Mouse (Mus musculus): ENCODE measurements around the gene Zfpm1.

Zfpm1 gene

DNA sequence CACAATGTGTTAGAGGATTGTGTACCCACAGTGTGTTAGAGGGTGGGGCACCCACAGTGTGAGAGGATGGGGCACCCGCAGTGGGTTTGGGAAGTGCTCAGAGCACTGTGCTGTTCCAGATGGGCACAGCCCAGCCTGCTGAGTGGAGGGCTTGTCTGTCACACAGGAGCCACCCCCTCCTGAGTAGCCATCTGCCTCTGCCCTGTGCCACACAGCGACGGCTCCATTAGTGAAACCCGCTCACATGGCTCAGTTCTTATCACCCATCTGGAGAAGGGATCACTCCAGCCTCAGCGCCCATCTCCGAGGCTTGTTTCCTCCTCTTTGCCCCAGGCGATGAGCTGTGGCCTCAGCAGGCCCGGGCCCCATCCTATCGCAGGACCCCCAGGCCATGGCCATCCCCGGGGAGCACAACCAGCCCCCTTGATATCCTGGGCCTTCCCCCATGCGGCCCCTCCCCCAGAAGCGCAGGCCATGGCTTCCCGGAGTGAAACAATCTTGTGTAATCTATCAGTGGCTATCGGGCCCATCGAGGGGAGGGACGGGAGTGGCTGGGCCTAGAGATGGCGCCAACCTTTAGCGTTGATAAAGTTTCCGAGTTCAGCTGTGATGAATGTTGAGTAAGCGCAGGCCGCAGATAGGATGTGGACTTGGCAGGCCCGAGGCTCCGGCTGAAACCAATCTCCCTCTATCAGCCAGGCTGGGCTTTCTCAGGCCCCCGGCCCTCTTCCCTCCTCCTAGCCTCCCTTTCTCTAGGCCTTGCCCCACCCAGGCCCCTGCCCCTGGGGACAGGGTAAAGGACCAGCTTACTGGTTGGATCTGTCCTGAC, 14.4 kb downstream of the Zfpm1 start:
- no peak for DNase-seq (ENCODE audit: low spot score in 2 of 2)

DNA sequence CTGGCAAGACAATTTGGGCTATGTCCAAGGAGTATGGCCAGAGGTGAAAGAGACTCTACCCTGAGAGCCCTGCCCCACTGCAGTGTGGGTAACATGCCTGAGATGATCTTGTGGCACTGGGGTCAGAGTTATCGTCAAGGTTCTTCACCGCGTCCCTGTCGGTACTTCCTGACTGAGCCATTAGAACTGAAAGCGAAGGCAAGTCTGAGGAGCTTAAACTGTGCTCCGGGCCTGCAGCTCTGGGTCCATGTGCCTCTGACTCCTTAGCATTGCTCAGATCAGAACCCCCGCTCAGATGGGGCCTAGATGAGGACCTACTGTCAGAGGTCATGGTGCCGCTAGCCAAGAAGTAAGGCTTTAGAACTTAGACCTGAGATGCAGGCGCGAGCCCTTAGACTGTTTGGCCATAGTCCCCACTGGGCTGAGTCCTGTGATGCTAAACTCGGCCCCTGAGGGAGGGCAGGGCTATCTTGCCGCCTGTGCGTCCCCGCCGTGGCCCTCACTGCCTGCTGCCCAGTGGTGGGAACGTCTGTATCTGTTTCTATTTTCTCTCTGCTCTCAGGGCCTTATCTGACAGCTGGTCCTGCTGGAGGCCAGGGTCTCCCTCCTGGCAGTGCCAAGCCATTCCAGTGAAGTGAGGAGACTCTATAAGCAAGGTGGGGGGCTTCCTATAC, 17.8 kb downstream of the Zfpm1 start:
- no peak for DNase-seq (ENCODE audit: low spot score in 2 of 2)

DNA sequence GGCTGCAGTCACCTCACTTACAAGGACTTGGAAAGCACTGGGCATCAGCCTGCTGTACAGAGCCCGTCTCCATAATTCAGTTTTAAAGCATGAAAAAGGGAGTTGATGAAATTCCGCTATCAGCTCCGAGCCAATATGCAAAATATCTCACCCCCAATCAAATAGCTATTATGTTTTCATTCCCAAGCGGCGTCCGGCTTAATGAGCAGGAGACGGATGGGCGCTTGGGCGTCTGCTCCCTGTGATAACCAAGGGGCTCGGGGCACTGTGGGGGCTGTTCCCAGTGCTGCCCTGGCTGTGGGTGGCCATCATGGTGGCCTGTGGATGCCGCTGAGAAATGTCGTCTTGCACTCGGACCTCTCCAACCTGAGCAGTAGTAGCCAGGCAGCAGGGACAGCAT, 19.1 kb downstream of the Zfpm1 start:
- no peak for DNase-seq (ENCODE audit: low spot score in 2 of 2)

DNA sequence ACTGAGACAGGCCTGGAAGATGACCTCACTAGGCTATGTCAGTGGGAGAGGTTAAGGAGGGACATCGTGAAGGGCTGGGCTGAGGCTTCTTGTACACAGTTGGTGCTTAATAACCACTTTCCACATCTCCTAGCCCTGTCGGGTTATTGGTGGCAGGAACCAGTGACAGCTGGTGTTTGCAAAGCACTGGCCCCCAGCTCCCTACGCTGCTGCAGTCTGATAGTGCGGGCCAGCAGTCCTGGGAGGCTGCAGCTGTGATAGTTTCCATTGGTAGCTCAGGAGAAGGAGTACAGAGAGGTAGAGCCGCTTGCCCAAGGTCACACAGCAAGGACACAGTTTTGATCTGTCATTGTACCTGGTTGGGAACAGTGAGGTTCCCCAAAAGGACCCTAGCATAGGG, 19.9 kb downstream of the Zfpm1 start:
- DNase-seq (ENCODE audit: low spot score in 2 of 2) = no peak

DNA sequence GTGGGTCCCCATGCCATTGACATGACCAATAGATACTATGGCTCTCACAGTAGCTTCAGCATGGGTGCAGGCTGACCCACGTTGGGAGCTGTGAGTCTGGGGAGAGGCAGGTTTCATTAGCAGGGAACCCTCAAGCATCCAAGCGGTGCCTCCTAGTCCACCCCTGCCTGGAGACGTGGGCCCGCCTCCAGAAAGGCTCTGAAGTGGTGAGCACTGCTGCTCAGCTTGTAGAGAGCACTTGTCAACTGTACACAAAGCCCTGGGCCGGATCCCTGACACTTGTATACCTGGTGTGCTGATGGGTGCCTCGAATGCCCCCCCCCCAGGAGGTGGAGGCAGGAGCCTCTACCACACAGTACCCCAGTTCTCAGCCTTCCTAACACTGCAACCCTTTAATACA, 21.5 kb downstream of the Zfpm1 start:
- DNase-seq (ENCODE audit: low spot score in 2 of 2) = no peak

DNA sequence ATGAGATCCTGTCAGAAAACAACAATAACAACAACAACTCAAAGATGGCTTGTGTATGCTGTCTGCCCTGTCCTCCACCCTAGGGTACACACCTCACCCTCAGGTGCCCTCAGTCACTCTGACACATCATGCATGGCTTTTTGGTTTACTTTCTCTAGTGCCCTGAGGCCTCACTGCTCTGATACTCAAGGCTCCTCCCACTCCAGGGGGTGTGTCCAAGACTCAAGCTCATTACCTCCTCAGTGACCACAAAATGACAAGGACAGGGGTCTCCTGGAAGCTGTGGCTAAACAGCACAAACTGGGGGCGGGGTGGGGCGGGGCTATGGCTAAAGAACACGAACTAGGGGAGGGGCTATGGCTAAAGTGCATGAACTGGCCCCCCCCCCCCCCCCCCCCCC, 22.1 kb downstream of the Zfpm1 start:
- DNase-seq (ENCODE audit: low spot score in 2 of 2) = no peak

DNA sequence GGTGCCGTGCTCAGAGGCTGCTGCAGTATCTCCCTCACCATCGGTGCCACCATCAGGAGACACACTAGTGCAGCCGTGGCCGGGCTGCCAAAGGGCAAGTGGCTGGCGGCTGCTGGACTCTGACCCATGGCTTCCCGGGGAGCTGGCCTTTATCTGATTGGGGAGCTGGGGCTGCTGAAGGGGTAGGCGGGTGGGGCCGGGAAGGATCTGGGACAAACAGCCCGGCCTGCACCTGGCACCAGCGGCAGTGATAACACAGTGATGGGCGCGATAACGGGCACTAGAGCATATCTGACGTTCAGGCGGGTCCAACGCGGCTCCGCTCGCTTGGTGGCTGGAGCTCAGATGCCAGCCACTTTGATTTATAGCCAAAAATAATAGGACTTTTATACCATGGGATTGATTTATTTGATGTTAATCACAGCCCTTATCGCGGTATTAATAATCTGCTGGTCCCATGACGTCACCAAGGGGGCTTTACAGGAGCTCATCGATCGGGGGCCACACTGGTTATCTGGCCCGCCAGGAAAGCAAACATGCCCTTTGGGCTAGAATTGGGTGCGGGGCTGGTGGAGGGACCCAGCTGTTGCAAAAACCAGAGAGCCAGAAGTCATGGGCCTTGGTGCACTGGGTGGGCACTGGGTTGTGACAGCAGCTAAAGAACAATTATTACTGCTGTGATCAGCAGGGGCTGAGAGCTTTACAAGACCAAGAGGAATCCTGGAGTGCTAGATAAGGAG, 24.9 kb downstream of the Zfpm1 start:
- DNase-seq (ENCODE audit: low spot score in 2 of 2) = no peak

DNA sequence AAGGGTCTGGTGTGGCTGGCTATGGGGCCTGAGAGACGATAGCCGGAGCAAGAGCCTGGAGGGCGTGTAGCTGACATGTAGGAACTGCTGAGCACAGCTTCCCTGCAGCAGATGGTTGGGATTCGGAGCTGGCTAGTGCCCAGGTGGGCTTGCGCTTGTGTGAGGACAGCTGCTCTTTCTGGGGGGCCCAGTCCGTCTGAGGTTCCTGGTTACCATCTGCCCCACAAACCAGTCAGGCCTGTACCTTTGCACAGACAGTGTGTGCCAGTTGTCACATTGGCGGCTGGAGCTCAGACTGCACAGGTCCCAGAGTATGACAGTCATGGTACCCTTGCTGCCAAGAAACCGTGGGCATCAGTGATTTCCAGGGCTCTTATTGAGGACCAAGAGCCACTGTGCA, 25.9 kb downstream of the Zfpm1 start:
- no peak for DNase-seq (ENCODE audit: low spot score in 2 of 2)

DNA sequence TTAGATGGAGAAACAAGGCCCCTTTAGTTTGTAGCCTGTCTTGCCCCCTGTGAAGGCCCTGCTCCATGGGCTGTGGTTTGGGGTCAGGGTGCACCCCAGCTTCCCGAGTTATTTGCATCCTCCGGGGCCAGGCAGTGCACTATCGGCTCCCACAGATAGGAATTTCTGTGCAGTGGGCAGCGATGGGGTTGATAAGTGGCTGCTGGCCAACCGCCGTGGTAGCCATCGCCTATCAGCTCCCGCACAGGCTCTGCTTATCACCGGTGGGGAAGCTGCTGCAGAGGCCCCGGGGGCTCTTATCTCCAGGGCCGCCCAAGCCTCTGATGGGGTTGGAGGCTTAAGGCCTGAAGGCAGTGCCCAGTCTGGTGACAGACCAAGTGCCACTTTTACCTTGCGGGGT, 27.3 kb downstream of the Zfpm1 start:
- no peak for DNase-seq (ENCODE audit: low spot score in 2 of 2)

DNA sequence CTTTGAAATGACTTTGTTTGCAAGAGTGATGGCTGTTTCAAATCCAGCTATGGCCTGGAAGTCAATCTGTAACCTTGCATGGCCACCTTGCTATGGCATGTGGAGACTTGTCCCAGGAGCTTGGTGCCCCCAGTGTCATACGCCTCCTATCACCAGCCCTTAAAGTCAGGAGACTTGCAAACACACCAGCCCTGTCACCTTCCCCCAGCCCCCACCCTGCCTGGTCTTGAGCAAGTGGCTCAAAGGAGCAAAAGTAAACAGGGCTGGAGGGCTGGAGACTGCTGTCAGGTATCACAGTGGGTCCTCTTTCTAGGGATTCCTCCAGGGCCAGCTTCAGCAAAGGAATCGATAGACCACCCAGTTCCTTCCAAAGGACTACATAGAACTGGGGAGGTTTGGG, 29.2 kb downstream of the Zfpm1 start:
- DNase-seq (ENCODE audit: low spot score in 2 of 2) = no peak

DNA sequence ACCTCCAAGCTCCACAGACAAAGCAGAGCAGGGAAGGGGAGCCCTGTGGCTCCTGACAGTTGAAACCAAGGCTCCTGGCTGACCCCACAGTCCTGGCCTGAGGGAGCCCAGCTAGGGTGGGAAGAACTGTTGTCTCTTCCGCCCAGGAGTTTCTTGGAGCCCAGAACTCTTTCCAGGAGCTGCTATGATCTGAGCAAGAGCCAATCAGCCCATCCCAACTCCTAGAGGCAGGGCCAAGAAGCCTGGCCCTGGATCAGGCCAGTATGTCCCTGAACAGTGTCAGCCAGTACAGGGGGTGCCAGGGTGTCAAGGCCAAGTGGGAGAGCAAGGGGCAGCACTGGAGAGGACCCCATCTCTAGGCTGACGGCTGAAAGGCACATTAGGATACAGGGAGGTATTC, 30.6 kb downstream of the Zfpm1 start:
- DNase-seq (ENCODE audit: low spot score in 2 of 2) = no peak

DNA sequence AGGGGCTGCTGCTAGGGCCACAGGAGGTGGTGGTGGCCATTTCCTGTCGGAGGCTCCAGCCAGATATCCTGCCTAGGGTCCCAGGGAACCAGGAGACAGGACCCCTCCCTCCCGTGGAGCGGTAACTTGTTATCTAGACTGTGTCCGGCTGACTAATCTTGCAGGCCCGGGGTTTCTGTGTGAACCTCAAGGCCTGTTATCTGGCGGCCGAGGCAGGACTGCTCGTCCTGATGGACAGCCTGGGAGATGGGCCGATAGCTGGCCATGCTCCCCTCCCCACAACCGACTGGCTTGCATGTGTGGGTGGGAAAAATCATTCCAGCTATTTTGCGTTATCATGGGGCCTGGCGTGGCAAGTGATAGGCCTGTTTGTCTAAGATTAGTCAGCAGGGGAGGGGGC, 31.4 kb downstream of the Zfpm1 start:
- no peak for DNase-seq (ENCODE audit: low spot score in 2 of 2)

DNA sequence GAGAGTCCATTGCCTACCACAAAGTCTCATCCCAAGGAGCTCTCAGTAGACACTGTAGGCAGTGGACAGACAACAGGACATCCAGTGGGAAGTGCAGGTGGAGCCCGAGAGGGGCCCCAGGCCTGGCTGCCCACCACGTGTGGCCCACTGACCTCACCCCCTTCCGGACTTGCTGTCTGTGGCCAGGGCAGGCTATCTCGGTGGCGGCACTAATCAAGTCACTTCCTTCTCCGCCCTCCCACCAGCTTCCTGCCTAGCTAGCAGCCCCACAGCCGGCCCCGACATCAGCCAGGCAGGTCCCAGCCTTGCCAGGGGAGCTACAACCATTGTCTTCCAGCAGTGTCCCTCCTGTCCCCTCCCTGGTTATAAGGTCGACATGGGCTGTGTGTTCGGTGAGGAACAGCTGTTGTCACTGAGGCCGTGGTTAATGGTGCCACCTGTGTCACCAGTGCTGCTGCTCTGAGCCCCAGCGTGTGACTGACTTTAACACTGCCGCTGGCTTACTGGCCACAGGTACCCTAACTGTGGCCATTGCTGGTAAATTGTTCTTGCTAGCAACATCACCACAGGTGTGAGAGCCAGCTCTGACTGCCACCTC, 33.1 kb downstream of the Zfpm1 start:
- DNase-seq (ENCODE audit: low spot score in 2 of 2) = no peak

DNA sequence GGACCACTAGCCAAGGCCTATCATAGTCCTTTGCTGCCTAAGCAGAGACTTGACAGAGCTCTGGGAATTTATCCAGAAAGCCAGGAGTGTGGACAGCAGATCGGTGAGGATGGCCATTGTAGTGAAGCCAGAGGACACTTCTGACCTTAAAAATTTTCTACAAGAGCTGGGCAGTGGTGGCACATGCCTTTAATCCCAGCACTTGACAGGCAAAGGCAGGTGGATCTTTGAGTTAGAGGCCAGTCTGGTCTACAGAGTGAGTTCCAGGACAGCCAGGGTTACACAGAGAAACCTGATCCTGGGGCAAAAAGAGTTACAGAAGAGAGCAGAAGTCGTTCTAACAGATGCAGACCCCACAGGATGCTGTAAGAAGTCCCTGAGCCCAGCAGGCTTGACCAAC, 34.5 kb downstream of the Zfpm1 start:
- no peak for DNase-seq (ENCODE audit: low spot score in 2 of 2)

DNA sequence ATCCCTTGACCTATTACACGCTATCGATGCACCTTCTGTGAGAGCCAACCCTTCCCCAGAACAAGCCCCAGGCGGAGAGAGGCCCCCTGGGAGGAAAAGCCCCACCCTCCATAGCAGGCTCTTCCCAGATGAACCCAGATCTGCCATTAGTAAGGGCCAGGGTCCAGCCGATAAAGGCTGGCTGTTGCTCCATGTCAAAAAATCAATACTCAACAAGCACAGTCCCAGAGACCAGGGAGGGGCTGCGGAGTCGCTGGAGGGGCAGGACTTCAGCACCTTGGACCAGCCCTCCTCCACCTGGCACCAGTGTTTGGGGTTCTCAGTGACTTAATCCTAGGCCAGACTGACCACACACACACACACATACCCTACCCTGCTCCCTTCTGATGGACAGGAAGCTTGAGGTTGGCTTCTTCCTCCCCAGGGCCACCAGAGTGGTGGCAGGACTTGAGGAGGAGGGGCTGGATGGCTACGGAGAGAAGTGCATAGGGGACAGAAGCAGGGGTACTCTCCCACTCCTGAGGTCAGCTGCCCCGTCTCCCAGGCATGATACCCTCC, 36.1 kb downstream of the Zfpm1 start:
- DNase-seq (ENCODE audit: low spot score in 2 of 2) = no peak

DNA sequence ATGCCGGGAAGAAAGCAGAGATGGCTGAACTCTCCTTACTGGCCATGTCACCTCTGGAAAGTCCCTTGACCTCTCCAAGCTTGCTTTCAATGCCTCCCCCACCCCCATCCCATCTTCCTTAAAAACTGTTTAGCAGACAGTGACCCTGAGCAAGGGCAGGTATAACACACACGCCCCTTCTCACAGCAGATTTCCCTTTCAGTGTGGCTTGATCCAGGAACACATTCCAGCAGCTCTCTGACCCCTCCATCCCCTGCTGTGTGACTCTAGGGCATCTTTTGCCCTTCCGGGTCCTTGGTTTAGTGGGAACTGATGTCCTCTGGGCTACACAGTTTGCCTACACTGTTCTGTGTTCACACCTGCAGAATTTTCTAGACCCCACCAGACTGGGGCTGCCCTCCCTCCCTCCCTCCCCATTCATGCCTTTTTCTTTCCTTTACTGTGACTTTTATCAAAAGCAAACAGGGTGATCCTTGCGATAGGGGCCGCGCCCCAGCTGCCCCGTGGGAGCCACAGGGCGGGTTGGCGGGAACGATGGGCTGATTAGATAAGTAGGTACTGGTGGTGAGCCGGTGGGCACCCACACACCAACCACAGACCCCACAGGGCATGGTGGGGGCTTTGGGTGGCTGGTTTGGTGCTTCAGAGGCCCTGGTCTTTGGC, 37.2 kb downstream of the Zfpm1 start:
- DNase-seq (ENCODE audit: low spot score in 2 of 2) = no peak

DNA sequence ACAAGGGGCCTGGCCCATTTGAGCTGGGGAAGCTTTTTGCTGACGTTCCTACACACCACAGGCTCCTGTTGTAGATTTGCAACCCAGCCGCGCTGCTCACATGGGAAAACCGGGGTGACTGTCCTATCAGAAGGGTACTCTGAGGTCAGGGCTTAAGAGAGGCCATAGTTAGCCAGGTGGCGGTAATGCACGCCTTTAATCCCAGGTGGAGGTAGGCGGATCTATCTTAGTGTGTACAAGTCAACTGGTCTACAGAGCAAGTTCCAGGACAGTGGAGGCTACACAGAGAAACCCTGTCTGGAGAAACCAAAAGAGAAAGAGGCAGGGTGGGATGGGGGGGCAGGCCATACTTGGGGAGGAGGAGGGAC, 37.8 kb downstream of the Zfpm1 start:
- DNase-seq (ENCODE audit: low spot score in 2 of 2) = no peak

DNA sequence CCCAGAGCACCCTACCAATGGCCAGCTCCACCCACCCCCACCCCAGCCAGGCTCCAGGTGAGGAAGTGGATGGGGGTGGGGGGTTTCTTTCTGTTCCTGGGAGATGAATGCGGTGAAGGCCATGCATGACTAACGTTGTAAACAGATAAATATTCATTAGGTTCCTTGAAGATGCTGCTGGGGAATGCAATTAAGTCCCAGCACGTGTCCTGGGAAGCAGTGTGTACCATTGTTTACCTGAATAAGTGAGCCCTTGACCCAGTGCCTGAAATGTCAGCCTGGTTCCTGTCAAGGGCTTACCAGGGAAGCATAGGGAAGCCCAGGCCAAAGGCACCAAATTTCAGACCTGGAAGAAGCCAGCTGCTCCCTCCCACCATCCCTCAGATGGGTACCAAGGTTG, 38.6 kb downstream of the Zfpm1 start:
- no peak for DNase-seq (ENCODE audit: low spot score in 2 of 2)

DNA sequence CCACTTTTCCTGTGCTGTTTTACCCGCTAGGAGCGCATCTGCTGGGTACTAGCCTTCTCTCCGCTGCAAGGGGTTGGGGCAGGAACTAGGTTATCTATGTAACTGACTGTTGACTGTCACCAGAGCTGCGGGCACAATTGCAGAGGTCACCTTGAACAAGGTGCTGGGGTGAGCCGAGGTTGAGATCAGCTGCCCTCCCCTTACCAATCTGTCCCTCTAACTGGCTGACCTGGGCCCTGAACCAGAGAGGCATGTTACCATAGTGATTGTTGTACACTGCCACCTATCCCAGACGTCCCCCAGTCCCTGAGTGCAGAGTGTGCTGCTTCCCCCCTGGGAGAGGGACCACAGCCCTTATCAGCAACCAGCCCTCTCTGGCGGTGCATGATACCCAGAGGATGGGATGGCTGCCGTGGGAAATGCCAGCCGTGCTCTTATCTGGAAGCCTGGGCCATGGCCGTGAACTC, 39.5 kb downstream of the Zfpm1 start:
- no peak for DNase-seq (ENCODE audit: low spot score in 2 of 2)

DNA sequence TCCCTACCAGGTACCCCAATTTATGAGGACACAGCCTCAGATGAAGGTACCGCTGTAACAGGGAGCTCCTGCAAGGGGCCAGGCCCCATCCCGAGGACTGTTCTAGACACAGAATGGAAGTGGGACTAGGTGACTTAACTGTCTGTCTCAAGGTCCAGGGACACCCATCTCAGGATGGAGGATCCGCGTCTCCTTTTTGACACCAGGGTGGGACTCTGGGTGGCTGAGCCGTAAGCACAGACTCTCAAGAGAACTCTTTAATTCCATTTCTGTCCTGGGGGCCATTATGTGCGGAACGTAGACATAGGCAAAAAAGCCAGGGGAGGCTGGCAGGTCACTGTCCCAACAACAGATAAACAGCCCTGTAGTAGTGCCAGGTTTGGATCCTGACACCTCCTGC, 40.2 kb downstream of the Zfpm1 start:
- DNase-seq (ENCODE audit: low spot score in 2 of 2) = no peak

DNA sequence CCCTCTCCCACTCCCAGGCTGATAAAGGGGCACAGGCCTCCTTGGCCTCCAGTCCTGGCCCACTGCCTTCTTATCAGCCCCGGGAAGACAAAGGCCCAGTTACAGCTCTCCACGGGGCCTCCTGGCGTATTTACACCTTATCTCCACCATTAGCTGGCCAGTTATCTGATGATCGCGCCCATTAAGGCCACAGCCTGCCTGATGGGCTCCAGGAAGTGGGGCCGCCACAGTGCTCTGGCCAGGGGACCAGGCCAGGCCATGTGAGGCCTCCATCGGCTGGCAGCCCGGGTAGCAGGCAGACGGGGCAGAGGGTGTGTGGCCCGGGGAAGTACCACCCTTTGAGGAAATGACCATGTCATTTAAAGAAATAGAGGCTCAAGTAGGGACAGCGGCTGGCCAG, 40.9 kb downstream of the Zfpm1 start:
- DNase-seq (ENCODE audit: low spot score in 2 of 2) = no peak
